Mouse (Mus musculus) right cerebral cortex, postnatal 4 days (tissue): Measurements from ENCODE around the gene Arhgap20.

Source experiments
- DNase-seq: peaks from one replicate; pipeline ENCODE4 v3.0.0-alpha.2; 2022

The Arhgap20 gene

GRCm38 (mm10) chr9:51764921-51765416 lies at the start of gene Arhgap20:
Arhgap20 (plus strand) TSS chr9:51765337.
- peak; percentile 92 for DNase-seq

- no peak for DNase-seq
Observed at GRCm38 (mm10) chr9:51718793-51719192, 46.3 kb upstream of the Arhgap20 start.

- no peak for DNase-seq
Observed at GRCm38 (mm10) chr9:51727960-51728359, 37.2 kb upstream of the Arhgap20 start.

- DNase-seq = no peak
Observed at GRCm38 (mm10) chr9:51735180-51736034, 29.7 kb upstream of the Arhgap20 start.

- DNase-seq = peak; percentile 42
Observed at GRCm38 (mm10) chr9:51736750-51737368, 28.3 kb upstream of the Arhgap20 start.

- no peak for DNase-seq
Observed at GRCm38 (mm10) chr9:51738349-51738748, 26.8 kb upstream of the Arhgap20 start.

- no peak for DNase-seq
Observed at GRCm38 (mm10) chr9:51739826-51740225, 25.3 kb upstream of the Arhgap20 start.

- no peak for DNase-seq
Observed at GRCm38 (mm10) chr9:51750144-51750543, 15.0 kb upstream of the Arhgap20 start.

GRCm38 (mm10) chr9:51761003-51761402 lies 4.1 kb upstream of the Arhgap20 start:
- DNase-seq = no peak

- DNase-seq = no peak
Observed at GRCm38 (mm10) chr9:51764041-51764875, 879 bp upstream of the Arhgap20 start.

GRCm38 (mm10) chr9:51765417-51766174 lies 459 bp downstream of the Arhgap20 start:
- peak; percentile 53 for DNase-seq

- DNase-seq = peak; percentile 63
Observed at GRCm38 (mm10) chr9:51766175-51767062, 1.3 kb downstream of the Arhgap20 start.

- no peak for DNase-seq
Observed at GRCm38 (mm10) chr9:51774201-51774600, 9.1 kb downstream of the Arhgap20 start.

- no peak for DNase-seq
Observed at GRCm38 (mm10) chr9:51776459-51776858, 11.3 kb downstream of the Arhgap20 start.

- DNase-seq = no peak
Observed at GRCm38 (mm10) chr9:51777180-51777579, 12.0 kb downstream of the Arhgap20 start.

- DNase-seq = no peak
Observed at GRCm38 (mm10) chr9:51779232-51779631, 14.1 kb downstream of the Arhgap20 start.

GRCm38 (mm10) chr9:51781092-51781491 lies 16.0 kb downstream of the Arhgap20 start:
- no peak for DNase-seq

- DNase-seq = no peak
Observed at GRCm38 (mm10) chr9:51787380-51787779, 22.2 kb downstream of the Arhgap20 start.

- DNase-seq = no peak
Observed at GRCm38 (mm10) chr9:51788466-51788865, 23.3 kb downstream of the Arhgap20 start.

GRCm38 (mm10) chr9:51795206-51795605 lies 30.1 kb downstream of the Arhgap20 start:
- peak; percentile 15 for DNase-seq

- no peak for DNase-seq
Observed at GRCm38 (mm10) chr9:51798251-51798650, 33.1 kb downstream of the Arhgap20 start.
